Mouse (Mus musculus): ENCODE measurements at regions not wholly inside any gene's neighbourhood (a gene's known extent, or its start where the extent isn't known, plus 50 kb on each side); places are given as distances from the start of the nearest gene placed in this dataset.

- H3K27ac ChIP-seq (ENCODE audit: insufficient read depth, low read depth, low read length): no peak overlapping the region
- WGBS: 78% methylated on average over 9 of the region's 9 CpGs
- H3K4me3 ChIP-seq (ENCODE audit: low read depth, low read length): no peak overlapping the region
- H3K4me1 ChIP-seq (ENCODE audit: control insufficient read depth, insufficient read depth, insufficient read length, low read length): no peaks in the 10 kb centered on the region
- no peaks in the 10 kb centered on the region for H3K36me3 ChIP-seq (ENCODE audit: control insufficient read depth, insufficient read depth, low read length)
- TF ChIP-seq CTCF (IDR thresholded peaks at IDR 0.05; ENCODE audit: extremely low read depth, insufficient read length, insufficient replicate concordance, low read depth, low read length) (no peak), POLR2A (IDR thresholded peaks at IDR 0.05; ENCODE audit: low read depth, low read length) (no peak)
- H3K27me3 ChIP-seq (ENCODE audit: control insufficient read depth, insufficient read depth, low read length): no peaks in the 10 kb centered on the region
Observed at GRCm38 (mm10) chr9:118326656-118327055, 151.4 kb upstream of the Eomes start.

GRCm38 (mm10) chr9:118327904-118328303 lies 150.1 kb upstream of the Eomes start:
- WGBS: 76% methylated on average over 6 of the region's 6 CpGs
- Histone ChIP-seq H3K27ac (ENCODE audit: insufficient read depth, low read depth, low read length) (no peak overlapping the region), H3K36me3 (ENCODE audit: control insufficient read depth, insufficient read depth, low read length) (no peaks in the 10 kb centered on the region), H3K4me3 (ENCODE audit: low read depth, low read length) (no peak overlapping the region), H3K4me1 (ENCODE audit: control insufficient read depth, insufficient read depth, insufficient read length, low read length) (no peaks in the 10 kb centered on the region), H3K27me3 (ENCODE audit: control insufficient read depth, insufficient read depth, low read length) (no peaks in the 10 kb centered on the region)
- TF ChIP-seq POLR2A (IDR thresholded peaks at IDR 0.05; ENCODE audit: low read depth, low read length) (no peak), CTCF (IDR thresholded peaks at IDR 0.05; ENCODE audit: extremely low read depth, insufficient read length, insufficient replicate concordance, low read depth, low read length) (no peak)

- Histone ChIP-seq H3K27ac (ENCODE audit: insufficient read depth, low read depth, low read length) (no peak overlapping the region), H3K36me3 (ENCODE audit: control insufficient read depth, insufficient read depth, low read length) (no peaks in the 10 kb centered on the region), H3K4me3 (ENCODE audit: low read depth, low read length) (no peak overlapping the region), H3K27me3 (ENCODE audit: control insufficient read depth, insufficient read depth, low read length) (no peaks in the 10 kb centered on the region), H3K4me1 (ENCODE audit: control insufficient read depth, insufficient read depth, insufficient read length, low read length) (no peaks in the 10 kb centered on the region)
- 47% methylated on average over 12 of the region's 12 CpGs for WGBS
- TF ChIP-seq CTCF (IDR thresholded peaks at IDR 0.05; ENCODE audit: extremely low read depth, insufficient read length, insufficient replicate concordance, low read depth, low read length) (no peak), POLR2A (IDR thresholded peaks at IDR 0.05; ENCODE audit: low read depth, low read length) (no peak)
Observed at GRCm38 (mm10) chr9:118341401-118341800, 136.6 kb upstream of the Eomes start.

- Histone ChIP-seq H3K27ac (ENCODE audit: insufficient read depth, low read depth, low read length) (no peak overlapping the region), H3K36me3 (ENCODE audit: control insufficient read depth, insufficient read depth, low read length) (no peaks in the 10 kb centered on the region), H3K4me1 (ENCODE audit: control insufficient read depth, insufficient read depth, insufficient read length, low read length) (no peaks in the 10 kb centered on the region), H3K4me3 (ENCODE audit: low read depth, low read length) (no peak overlapping the region), H3K27me3 (ENCODE audit: control insufficient read depth, insufficient read depth, low read length) (no peaks in the 10 kb centered on the region)
- TF ChIP-seq POLR2A (IDR thresholded peaks at IDR 0.05; ENCODE audit: low read depth, low read length): no peak
- TF ChIP-seq CTCF (IDR thresholded peaks at IDR 0.05; ENCODE audit: extremely low read depth, insufficient read length, insufficient replicate concordance, low read depth, low read length): no peak
- WGBS: 88% methylated on average over 10 of the region's 10 CpGs
Observed at GRCm38 (mm10) chr9:118354911-118355310, 123.1 kb upstream of the Eomes start.

GRCm38 (mm10) chr9:118357406-118357805 lies 120.6 kb upstream of the Eomes start:
- TF ChIP-seq POLR2A (IDR thresholded peaks at IDR 0.05; ENCODE audit: low read depth, low read length) (no peak), CTCF (IDR thresholded peaks at IDR 0.05; ENCODE audit: extremely low read depth, insufficient read length, insufficient replicate concordance, low read depth, low read length) (no peak)
- WGBS: 85% methylated on average over 8 of the region's 8 CpGs
- no peaks in the 10 kb centered on the region for H3K27me3 ChIP-seq (ENCODE audit: control insufficient read depth, insufficient read depth, low read length)
- no peaks in the 10 kb centered on the region for H3K4me1 ChIP-seq (ENCODE audit: control insufficient read depth, insufficient read depth, insufficient read length, low read length)
- no peak overlapping the region for H3K27ac ChIP-seq (ENCODE audit: insufficient read depth, low read depth, low read length)
- no peaks in the 10 kb centered on the region for H3K36me3 ChIP-seq (ENCODE audit: control insufficient read depth, insufficient read depth, low read length)
- no peak overlapping the region for H3K4me3 ChIP-seq (ENCODE audit: low read depth, low read length)

- TF ChIP-seq POLR2A (IDR thresholded peaks at IDR 0.05; ENCODE audit: low read depth, low read length) (no peak), CTCF (IDR thresholded peaks at IDR 0.05; ENCODE audit: extremely low read depth, insufficient read length, insufficient replicate concordance, low read depth, low read length) (no peak)
- Histone ChIP-seq H3K4me3 (ENCODE audit: low read depth, low read length) (no peak overlapping the region), H3K27ac (ENCODE audit: insufficient read depth, low read depth, low read length) (no peak overlapping the region), H3K4me1 (ENCODE audit: control insufficient read depth, insufficient read depth, insufficient read length, low read length) (no peaks in the 10 kb centered on the region), H3K36me3 (ENCODE audit: control insufficient read depth, insufficient read depth, low read length) (no peaks in the 10 kb centered on the region), H3K27me3 (ENCODE audit: control insufficient read depth, insufficient read depth, low read length) (no peaks in the 10 kb centered on the region)
- WGBS: 83% methylated on average over 2 of the region's 2 CpGs
Observed at GRCm38 (mm10) chr9:118363929-118364328, 114.1 kb upstream of the Eomes start.

- no peak overlapping the region for H3K4me3 ChIP-seq (ENCODE audit: low read depth, low read length)
- WGBS: 77% methylated on average over 9 of the region's 9 CpGs
- no peak for TF ChIP-seq CTCF (IDR thresholded peaks at IDR 0.05; ENCODE audit: extremely low read depth, insufficient read length, insufficient replicate concordance, low read depth, low read length)
- TF ChIP-seq POLR2A (IDR thresholded peaks at IDR 0.05; ENCODE audit: low read depth, low read length): no peak
- H3K4me1 ChIP-seq (ENCODE audit: control insufficient read depth, insufficient read depth, insufficient read length, low read length): no peaks in the 10 kb centered on the region
- no peaks in the 10 kb centered on the region for H3K36me3 ChIP-seq (ENCODE audit: control insufficient read depth, insufficient read depth, low read length)
- H3K27ac ChIP-seq (ENCODE audit: insufficient read depth, low read depth, low read length): no peak overlapping the region
- no peaks in the 10 kb centered on the region for H3K27me3 ChIP-seq (ENCODE audit: control insufficient read depth, insufficient read depth, low read length)
Observed at GRCm38 (mm10) chr9:118365431-118365830, 112.6 kb upstream of the Eomes start.

- Histone ChIP-seq H3K27me3 (ENCODE audit: control insufficient read depth, insufficient read depth, low read length) (no peaks in the 10 kb centered on the region), H3K36me3 (ENCODE audit: control insufficient read depth, insufficient read depth, low read length) (no peaks in the 10 kb centered on the region), H3K27ac (ENCODE audit: insufficient read depth, low read depth, low read length) (no peak overlapping the region), H3K4me3 (ENCODE audit: low read depth, low read length) (no peak overlapping the region), H3K4me1 (ENCODE audit: control insufficient read depth, insufficient read depth, insufficient read length, low read length) (no peaks in the 10 kb centered on the region)
- WGBS: 45% methylated on average over 4 of the region's 4 CpGs
- no peak for TF ChIP-seq POLR2A (IDR thresholded peaks at IDR 0.05; ENCODE audit: low read depth, low read length)
- TF ChIP-seq CTCF (IDR thresholded peaks at IDR 0.05; ENCODE audit: extremely low read depth, insufficient read length, insufficient replicate concordance, low read depth, low read length): no peak
Observed at GRCm38 (mm10) chr9:118367314-118367713, 110.7 kb upstream of the Eomes start.

Measured in small intestine, adult 2 months (tissue).